Mouse (Mus musculus) lung, postnatal 0 days (tissue): ENCODE measurements at regions not wholly inside any gene's neighbourhood (a gene's known extent, or its start where the extent isn't known, plus 50 kb on each side); places are given as distances from the start of the nearest gene placed in this dataset.

Source experiments
- CTCF ChIP-seq: IDR thresholded peaks from 2 replicates; pipeline ENCODE4 v1.5.1; 2016; ENCODE audit warnings: antibody characterized with exemption, mild to moderate bottlenecking
- EP300 ChIP-seq: IDR thresholded peaks from 2 replicates; pipeline ENCODE4 v1.6.1; 2016; ENCODE audit warnings: antibody characterized with exemption, mild to moderate bottlenecking, control low read depth

- no peak for TF ChIP-seq CTCF
- no peak for TF ChIP-seq EP300
Observed at GRCm38 (mm10) chr1:177337756-177338155, 79.8 kb upstream of the Akt3 start.
